Mouse (Mus musculus): Measurements from ENCODE around the gene E330034G19Rik.
"Not testable (repeated sequence)": the region's sequence is repeated elsewhere in the genome, so short reads cannot be mapped to it uniquely, and the experiment has no call there.

The E330034G19Rik gene

GRCm38 (mm10) chr14:24347007-24347406 lies 54.0 kb downstream of the E330034G19Rik start:
- not testable (repeated sequence) for DNase-seq (ENCODE audit: low spot score)

GRCm38 (mm10) chr14:24358295-24358951 lies 65.4 kb downstream of the E330034G19Rik start:
- peak; percentile 9 for DNase-seq (ENCODE audit: low spot score)

Data from ovary, adult 18-20 months (tissue).